Mouse (Mus musculus) embryonic facial prominence, embryonic 15.5 days (tissue): Measurements from ENCODE around the gene Arl16. TPM values are rescaled to one million over a fixed set of nuclear protein-coding genes. Genes with fewer than 3 reads are reported as not detected.
"Not testable (repeated sequence)": the region's sequence is repeated elsewhere in the genome, so short reads cannot be mapped to it uniquely, and the experiment has no call there.

ENCODE experiments used
- ATAC-seq: fragments of 200-750 bp; cut with Nextera tagmentation; 2 replicates; pipeline ENCODE4 v1.8.0; 2017; ENCODE audit warnings: low read depth, moderate TSS enrichment; ENCODE audit not compliant: insufficient number of reproducible peaks, low FRiP score, low TSS enrichment
- H3K27ac ChIP-seq: fragments of 300-500 bp; sonication (generic); replicated peaks from 2 replicates; pipeline ENCODE4 v1.5.1; 2015; ENCODE audit warnings: mild to moderate bottlenecking, inconsistent platforms
- H3K27me3 ChIP-seq: fragments of 300-500 bp; sonication (generic); 2 replicates; pipeline ENCODE4 v1.6.1; 2015; ENCODE audit warnings: inconsistent platforms
- H3K36me3 ChIP-seq: fragments of 300-500 bp; sonication (generic); 2 replicates; pipeline ENCODE4 v1.6.1; 2015; ENCODE audit warnings: mild to moderate bottlenecking, inconsistent platforms
- H3K4me1 ChIP-seq: fragments of 300-500 bp; sonication (generic); 2 replicates; pipeline ENCODE4 v1.6.1; 2015; ENCODE audit warnings: inconsistent platforms
- H3K4me2 ChIP-seq: fragments of 300-500 bp; sonication (generic); replicated peaks from 2 replicates; pipeline ENCODE4 v1.6.1; 2015; ENCODE audit warnings: mild to moderate bottlenecking, inconsistent platforms
- H3K4me3 ChIP-seq: fragments of 300-500 bp; sonication (generic); replicated peaks from 2 replicates; pipeline ENCODE4 v1.5.1; 2015; ENCODE audit warnings: mild to moderate bottlenecking, inconsistent platforms
- H3K9ac ChIP-seq: fragments of 300-500 bp; sonication (generic); 2 replicates; pipeline ENCODE4 v1.6.1; 2015; ENCODE audit warnings: inconsistent platforms
- H3K9me3 ChIP-seq: fragments of 300-500 bp; sonication (generic); replicated peaks from 2 replicates; pipeline ENCODE4 v1.6.1; 2016; ENCODE audit warnings: inconsistent platforms
- WGBS: fragments of 180-500 bp; shearing (Covaris S2); methylation state at CpG from one replicate; pipeline ENCODE4 v1.1.7; 2015; 5-methylcytosine and 5-hydroxymethylcytosine counted together
- polyA plus RNA-seq: library from polyadenylated mRNA; unstranded; fragments of >200 nt; fragmentation: Nextera tagmentation; extraction: Ambion mirVana; gene quantifications from 2 replicates; pipeline ENCODE4 v1.2.1, GENCODE M21; 2015

The Arl16 gene
- 57.1 and 57.8 TPM in 2 replicates for polyA plus RNA-seq

GRCm38 (mm10) chr11:120467051-120467735 lies at the start of gene Arl16:
Gene Arl16, minus strand, starts transcription at chr11:120467607.
- ATAC-seq = peak; percentile 100
- Histone ChIP-seq H3K27ac (peak within 1 kb of the TSS; percentile 84), H3K4me3 (peak within 1 kb of the TSS; percentile 100), H3K4me1 (peaks cover 24% of the 10 kb centered on the region), H3K27me3 (no peaks in the 10 kb centered on the region), H3K36me3 (peaks cover 57% of the 10 kb centered on the region), H3K9ac (peak within 1 kb of the TSS; percentile 93), H3K4me2 (peak within 1 kb of the TSS; percentile 83), H3K9me3 (no peaks in the 10 kb centered on the region)
- WGBS = under 1% methylated on average over 54 of the region's 54 CpGs

- no peak overlapping the region for H3K4me2 ChIP-seq
- no peak overlapping the region for H3K27ac ChIP-seq
- no peaks in the 10 kb centered on the region for H3K9me3 ChIP-seq
- no peak overlapping the region for H3K4me3 ChIP-seq
- no peak overlapping the region for H3K9ac ChIP-seq
- H3K27me3 ChIP-seq = no peaks in the 10 kb centered on the region
- no peak for ATAC-seq
- H3K4me1 ChIP-seq = peaks cover 16% of the 10 kb centered on the region; the same call in 1 of the 2 replicates
- H3K36me3 ChIP-seq = no peaks in the 10 kb centered on the region
- WGBS = 88% methylated on average over 4 of the region's 4 CpGs
These were observed 49.7 kb upstream of the Arl16 start for GRCm38 (mm10) chr11:120517147-120517546.

- Histone ChIP-seq H3K4me2 (no peak overlapping the region), H3K27me3 (no peaks in the 10 kb centered on the region), H3K27ac (no peak overlapping the region), H3K36me3 (no peaks in the 10 kb centered on the region), H3K9me3 (no peaks in the 10 kb centered on the region), H3K4me3 (0 out of 2 replicates have a peak overlapping the region, but pooled peaks have one; percentile 3), H3K4me1 (peaks cover 17% of the 10 kb centered on the region), H3K9ac (no peak overlapping the region)
- WGBS = 16% methylated on average over 17 of the region's 17 CpGs
- ATAC-seq = peak; percentile 64; the same call in 1 of the 2 replicates
These were observed 48.2 kb upstream of the Arl16 start for GRCm38 (mm10) chr11:120515611-120516010.

GRCm38 (mm10) chr11:120514262-120514661 lies 46.9 kb upstream of the Arl16 start:
- H3K27ac ChIP-seq, H3K9me3 ChIP-seq, H3K36me3 ChIP-seq, ATAC-seq, H3K4me2 ChIP-seq, H3K4me3 ChIP-seq, H3K27me3 ChIP-seq, H3K9ac ChIP-seq: not testable (repeated sequence)
- WGBS = 86% methylated on average over 2 of the region's 2 CpGs
- peaks cover 16% of the 10 kb centered on the region for H3K4me1 ChIP-seq

- Histone ChIP-seq H3K36me3 (no peaks in the 10 kb centered on the region), H3K9me3 (no peaks in the 10 kb centered on the region), H3K27me3 (no peaks in the 10 kb centered on the region), H3K4me2 (no peak overlapping the region), H3K9ac (no peak overlapping the region), H3K4me3 (no peak overlapping the region), H3K4me1 (peaks cover 10% of the 10 kb centered on the region), H3K27ac (no peak overlapping the region)
- WGBS = 35% methylated on average over 6 of the region's 6 CpGs
- ATAC-seq = no peak
These were observed 45.5 kb upstream of the Arl16 start for GRCm38 (mm10) chr11:120512790-120513453.

- Histone ChIP-seq H3K4me3 (peak overlapping the region; percentile 30), H3K27me3 (no peaks in the 10 kb centered on the region), H3K9me3 (no peaks in the 10 kb centered on the region), H3K9ac (peak overlapping the region; percentile 18; the same call in 1 of the 2 replicates), H3K4me1 (peaks cover 10% of the 10 kb centered on the region), H3K27ac (peak overlapping the region; percentile 81), H3K4me2 (peak overlapping the region; percentile 49), H3K36me3 (no peaks in the 10 kb centered on the region)
- WGBS = 3% methylated on average over 16 of the region's 16 CpGs
- ATAC-seq = no peak
These were observed 43.1 kb upstream of the Arl16 start for GRCm38 (mm10) chr11:120510375-120511030.

GRCm38 (mm10) chr11:120509940-120510339 lies 42.5 kb upstream of the Arl16 start:
- H3K4me2 ChIP-seq = peak overlapping the region; percentile 49; the same call in 1 of the 2 replicates
- H3K27ac ChIP-seq = peak overlapping the region; percentile 81
- no peak overlapping the region for H3K4me3 ChIP-seq
- no peak for ATAC-seq
- H3K36me3 ChIP-seq = no peaks in the 10 kb centered on the region
- no peaks in the 10 kb centered on the region for H3K9me3 ChIP-seq
- H3K4me1 ChIP-seq = peaks cover 10% of the 10 kb centered on the region
- WGBS = 30% methylated on average over 4 of the region's 4 CpGs
- H3K9ac ChIP-seq = no peak overlapping the region
- no peaks in the 10 kb centered on the region for H3K27me3 ChIP-seq

- Histone ChIP-seq H3K4me2 (no peak overlapping the region), H3K4me3 (no peak overlapping the region), H3K36me3 (no peaks in the 10 kb centered on the region), H3K27me3 (no peaks in the 10 kb centered on the region), H3K4me1 (peaks cover 10% of the 10 kb centered on the region), H3K9me3 (no peaks in the 10 kb centered on the region), H3K9ac (no peak overlapping the region), H3K27ac (no peak overlapping the region; the same call in 1 of the 2 replicates)
- 84% methylated on average over 9 of the region's 9 CpGs for WGBS
- ATAC-seq = no peak
These were observed 41.0 kb upstream of the Arl16 start for GRCm38 (mm10) chr11:120508290-120508870.

GRCm38 (mm10) chr11:120507611-120508289 lies 40.3 kb upstream of the Arl16 start:
- Histone ChIP-seq H3K4me1 (peaks cover 10% of the 10 kb centered on the region), H3K27ac (no peak overlapping the region; the same call in 1 of the 2 replicates), H3K9ac (no peak overlapping the region), H3K36me3 (no peaks in the 10 kb centered on the region), H3K4me3 (no peak overlapping the region), H3K27me3 (no peaks in the 10 kb centered on the region), H3K4me2 (no peak overlapping the region), H3K9me3 (no peaks in the 10 kb centered on the region)
- no peak for ATAC-seq
- 64% methylated on average over 13 of the region's 13 CpGs for WGBS

GRCm38 (mm10) chr11:120506899-120507298 lies 39.5 kb upstream of the Arl16 start:
- Histone ChIP-seq H3K4me3 (no peak overlapping the region), H3K9me3 (no peaks in the 10 kb centered on the region), H3K4me1 (peaks cover 10% of the 10 kb centered on the region), H3K36me3 (no peaks in the 10 kb centered on the region), H3K4me2 (no peak overlapping the region), H3K27ac (no peak overlapping the region), H3K9ac (no peak overlapping the region), H3K27me3 (no peaks in the 10 kb centered on the region)
- ATAC-seq = no peak
- WGBS = 57% methylated on average over 4 of the region's 4 CpGs
